Mouse (Mus musculus) spleen, adult 2 months (tissue): ENCODE data around the gene Hspa8. TPM values are rescaled to one million over a fixed set of nuclear protein-coding genes. Genes with fewer than 3 reads are reported as not detected.

Experiments used
- DNase-seq, 2 experiments: peaks; one replicate each; pipeline versions ENCODE4 v3.0.0 to v3.0.0-alpha.2; 2012 to 2021; ENCODE audit warnings: low spot score in 2 of 2, low read depth in 1 of 2
- H3K27ac ChIP-seq: fragments of 200-500 bp; 2 replicates; pipeline ENCODE4 v1.5.1; 2012; ENCODE audit warnings: low read length, inconsistent platforms; ENCODE audit not compliant: insufficient read depth
- H3K27me3 ChIP-seq: fragments of 200-500 bp; 2 replicates; pipeline ENCODE4 v1.6.1; 2012; ENCODE audit warnings: mild to moderate bottlenecking, moderate library complexity, low read length, inconsistent platforms; ENCODE audit not compliant: control insufficient read depth, insufficient read depth
- H3K36me3 ChIP-seq: fragments of 200-500 bp; 2 replicates; pipeline ENCODE4 v1.6.1; 2012; ENCODE audit warnings: mild to moderate bottlenecking, low read length, inconsistent platforms; ENCODE audit not compliant: control insufficient read depth, insufficient read depth
- H3K4me1 ChIP-seq: fragments of 200-500 bp; 2 replicates; pipeline ENCODE4 v1.6.1; 2011; ENCODE audit warnings: inconsistent platforms; ENCODE audit not compliant: control insufficient read depth, insufficient read depth, insufficient read length
- H3K4me3 ChIP-seq: fragments of 200-500 bp; 2 replicates; pipeline ENCODE4 v1.5.1; 2011; ENCODE audit warnings: mild to moderate bottlenecking, inconsistent platforms; ENCODE audit not compliant: insufficient read depth, insufficient read length; ENCODE audit errors: extremely low read depth
- CTCF ChIP-seq: fragments of 200-500 bp; IDR thresholded peaks from 2 replicates; pipeline ENCODE4 v1.5.1; 2011; ENCODE audit warnings: mild to moderate bottlenecking, inconsistent platforms; ENCODE audit not compliant: insufficient read depth, insufficient read length, insufficient replicate concordance; ENCODE audit errors: extremely low read depth
- POLR2A ChIP-seq: fragments of 200-500 bp; IDR thresholded peaks from 2 replicates; pipeline ENCODE4 v1.6.1; 2011; ENCODE audit warnings: low read depth, low read length, inconsistent platforms
- WGBS: fragments of 180-500 bp; shearing (Covaris S2); methylation state at CpG from one replicate; pipeline ENCODE4 v1.1.7; 2018; 5-methylcytosine and 5-hydroxymethylcytosine counted together
- polyA plus RNA-seq: library from polyadenylated mRNA; depleted of rRNA; stranded (reverse); fragments of >200 nt; gene quantifications from 2 replicates; pipeline ENCODE4 v1.2.3, GENCODE M21; 2012; rRNA removed

Hspa8 gene
- polyA plus RNA-seq, 1 experiment = 1,452 TPM

DNA sequence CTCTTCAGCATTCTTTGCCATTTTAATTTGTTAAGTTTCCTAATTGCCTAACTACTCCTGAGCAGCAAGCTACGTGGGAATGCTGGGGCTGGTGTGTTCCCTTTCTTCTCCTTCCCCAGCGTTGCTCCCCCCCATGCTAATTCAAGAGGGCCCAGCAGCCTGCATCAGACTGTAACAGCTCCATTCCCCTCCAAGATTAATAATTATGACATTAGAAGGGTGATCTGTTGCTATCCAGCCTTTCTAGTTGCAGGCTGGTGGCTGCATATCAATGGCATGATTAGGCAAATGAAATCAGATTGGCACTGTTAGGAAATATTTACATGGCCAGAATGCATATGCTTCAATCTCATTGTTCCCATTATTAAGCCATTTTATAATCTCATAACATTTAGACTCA is 50.7 kb downstream of the Hspa8 start:
- Histone ChIP-seq H3K36me3 (no peaks in the 10 kb centered on the region), H3K4me1 (no peaks in the 10 kb centered on the region), H3K27ac (no peak overlapping the region), H3K4me3 (no peak overlapping the region), H3K27me3 (no peaks in the 10 kb centered on the region)
- 62% methylated on average over 2 of the region's 2 CpGs for WGBS
- TF ChIP-seq POLR2A (no peak), CTCF (no peak)
- DNase-seq = no peak

DNA sequence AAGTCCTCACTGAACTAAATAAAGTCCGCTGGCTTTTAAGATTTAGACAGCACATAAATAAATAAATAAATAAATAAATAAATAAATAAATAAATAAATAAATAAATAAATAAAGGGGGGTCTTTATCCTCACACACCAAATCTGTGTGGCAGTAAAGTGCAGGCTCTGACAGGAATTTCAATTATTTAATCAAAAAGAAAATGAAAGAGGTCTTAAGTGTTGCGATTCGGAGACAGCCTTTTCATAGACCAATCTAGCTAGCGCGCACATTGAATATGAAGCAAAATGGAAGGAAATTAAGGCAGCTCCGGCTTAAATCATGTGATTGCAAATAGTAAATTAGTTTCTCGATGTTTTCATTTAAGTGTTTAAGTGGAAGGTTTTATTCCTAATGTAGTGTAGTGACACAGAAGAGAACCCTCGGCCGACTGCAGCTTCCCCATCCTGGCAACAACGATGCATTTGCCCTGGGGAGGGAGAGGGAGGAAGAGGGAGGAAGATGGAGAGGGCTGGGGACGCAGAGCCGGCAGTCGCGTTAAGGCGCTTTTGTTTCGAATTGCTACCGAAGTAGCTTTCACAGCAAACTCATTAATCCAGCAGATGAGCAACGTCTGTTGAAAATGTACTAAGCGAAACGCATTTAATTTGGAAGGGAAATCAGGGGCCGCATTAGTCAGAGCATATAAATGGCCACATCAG is 57.8 kb downstream of the Hspa8 start:
- Histone ChIP-seq H3K4me1 (no peaks in the 10 kb centered on the region), H3K27me3 (no peaks in the 10 kb centered on the region; the same call in 1 of the 2 replicates), H3K4me3 (peak overlapping the region; percentile 23; the same call in 1 of the 2 replicates), H3K36me3 (no peaks in the 10 kb centered on the region), H3K27ac (no peak overlapping the region)
- TF ChIP-seq CTCF (no peak), POLR2A (no peak)
- WGBS = 12% methylated on average over 21 of the region's 21 CpGs
- no peak for DNase-seq

DNA sequence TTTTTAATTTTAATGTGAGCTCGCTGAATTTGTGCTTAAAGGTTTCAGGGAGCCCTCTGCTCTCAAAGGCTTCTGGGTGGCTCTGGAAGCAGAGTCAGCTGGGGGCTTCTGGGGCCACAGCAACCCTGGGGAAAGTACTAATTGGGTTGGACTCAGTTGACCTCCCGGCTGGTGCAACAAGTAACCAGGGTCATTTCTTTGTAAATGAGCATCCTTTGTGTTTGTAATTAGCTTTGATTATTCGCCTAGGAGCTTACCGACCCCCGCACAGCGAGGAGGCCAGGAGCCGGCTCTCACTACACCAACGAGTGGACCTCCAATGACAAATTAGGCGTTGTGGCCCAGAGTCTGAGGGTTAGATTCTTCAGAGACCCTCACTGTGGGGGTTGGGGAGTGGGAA is 58.4 kb downstream of the Hspa8 start:
- TF ChIP-seq CTCF (no peak), POLR2A (no peak)
- DNase-seq = no peak

More for the DNA sequence above, 58.4 kb downstream of the Hspa8 start:
- WGBS = 44% methylated on average over 9 of the region's 9 CpGs
- H3K27ac ChIP-seq = no peak overlapping the region
- no peak overlapping the region for H3K4me3 ChIP-seq
- H3K36me3 ChIP-seq = no peaks in the 10 kb centered on the region
- no peaks in the 10 kb centered on the region; the same call in 1 of the 2 replicates for H3K27me3 ChIP-seq
- no peaks in the 10 kb centered on the region for H3K4me1 ChIP-seq

Other genes starting within 250 kb of the Hspa8 start
- gene Gm21915, start 130.4 kb upstream of the Hspa8 start, polyA plus RNA-seq = not detected in 2 replicates
- gene Clmp, start 115.0 kb upstream of the Hspa8 start, polyA plus RNA-seq = 1.4 and 7.2 TPM in 2 replicates
- gene Bsx, start 73.1 kb downstream of the Hspa8 start, polyA plus RNA-seq = not detected in 2 replicates
- 0.90 and 1.1 TPM in 2 replicates for gene Jhy, start 163.1 kb downstream of the Hspa8 start, polyA plus RNA-seq
- gene Crtam, start 203.6 kb downstream of the Hspa8 start, polyA plus RNA-seq = 0.54 and 0.55 TPM in 2 replicates